In the genomic region with DNA sequence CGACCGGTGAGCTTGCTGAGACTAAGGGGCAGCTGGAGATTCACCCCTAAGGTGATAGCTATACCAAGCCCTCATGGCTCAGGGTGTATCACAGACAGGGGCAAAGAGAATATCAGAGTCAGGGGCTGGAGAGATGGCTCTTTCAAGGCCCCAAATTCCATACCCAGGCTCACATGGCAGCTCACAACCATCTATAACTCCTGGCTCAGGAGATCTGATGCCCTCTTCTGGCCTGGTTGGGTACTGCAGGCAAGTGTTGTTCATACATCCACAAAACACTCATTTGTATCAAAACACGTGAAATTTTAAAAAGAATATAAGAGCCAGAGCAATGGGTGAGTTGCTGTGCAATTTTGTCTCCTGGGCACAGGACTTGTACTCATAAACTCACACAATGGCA, we compare ENCODE assay signal across 8 mouse cellular contexts. TPM values are rescaled to one million over a fixed set of nuclear protein-coding genes. Genes with fewer than 3 reads are reported as not detected.
DNase-seq lines count a peak whose midpoint lies in the region; ATAC-seq and TF ChIP-seq lines count a peak whose summit lies in the region.

No protein-coding gene starts in this region.

- H3K36me3 ChIP-seq in lung, postnatal 0 days (ENCODE audit: insufficient read depth, low read length): no peaks in the 10 kb centered on the region

- peak; percentile 71 for TF ChIP-seq CTCF in lung, postnatal 0 days (IDR thresholded peaks at IDR 0.05)

- no peaks in the 10 kb centered on the region for H3K9me3 ChIP-seq in lung, postnatal 0 days (ENCODE audit: low read length)

- no peak for ATAC-seq in lung, postnatal 0 days

- 82% methylated on average over 3 of the region's 3 CpGs for WGBS in lung, postnatal 0 days

- H3K9ac ChIP-seq in lung, postnatal 0 days (replicated peaks; ENCODE audit: low read depth): no peak overlapping the region

- intact Hi-C loops in gastrocnemius, postnatal 36 days (cut with DNase I): loop anchor here (5.0 kb wide), 1 partner anchor 340 kb away; no protein-coding TSS in a partner anchor

- H3K4me3 ChIP-seq in lung, postnatal 0 days (ENCODE audit: low read depth, low read length): no peak overlapping the region

- no peak for TF ChIP-seq EP300 in lung, postnatal 0 days (IDR thresholded peaks at IDR 0.05)

- no peak overlapping the region for H3K4me2 ChIP-seq in lung, postnatal 0 days (replicated peaks; ENCODE audit: low read depth, low read length)

- H3K4me1 ChIP-seq in lung, postnatal 0 days (ENCODE audit: insufficient read depth, low read depth, low read length): no peaks in the 10 kb centered on the region

- DNase-seq in gastrocnemius, postnatal 10 days: peak; percentile 47
- no peak for DNase-seq in gastrocnemius, postnatal 4 days (ENCODE audit: low spot score in 2 of 2)
- DNase-seq in right cerebral cortex, postnatal 14 days: peak; percentile 53
- DNase-seq in right cerebral cortex, postnatal 36 days (ENCODE audit: low spot score in 2 of 2): no peak
- peak; percentile 52 for DNase-seq in embryo, embryonic 10 days (ENCODE audit: low spot score)
- DNase-seq in lung, postnatal 0 days (ENCODE audit: low spot score): no peak
- DNase-seq in frontal cortex, postnatal 10 days (ENCODE audit: low spot score in 2 of 2): no peak
- no peak for DNase-seq in gastrocnemius, postnatal 36 days

- no peaks in the 10 kb centered on the region for H3K27me3 ChIP-seq in lung, postnatal 0 days (replicated peaks; ENCODE audit: insufficient read depth, low read length)

- no peak overlapping the region for H3K27ac ChIP-seq in lung, postnatal 0 days (ENCODE audit: low read length)

RNA-seq across cellular contexts. Expression of gene Reln, which starts 17.3 kb away (rescaled TPM):
- total RNA-seq in gastrocnemius, postnatal 10 days (2021): 1 to 10 TPM; 7.0 to 7.3 TPM
- 10 to 100 TPM; 11.0 to 13.5 TPM for total RNA-seq in gastrocnemius, postnatal 4 days (2021)
- 2.4 and 2.8 TPM in 2 replicates for polyA plus RNA-seq in lung, postnatal 0 days (2015; fragmentation: Nextera tagmentation; extraction: Ambion mirVana)
- 1 to 10 TPM; 1.6 to 2.0 TPM for total RNA-seq in gastrocnemius, postnatal 36 days (2021)

Comparison
In these comparisons a context has a peak if more than half of its experiments do, and no peak if none do; other contexts are left out.
1. DNase-seq: peak in gastrocnemius, postnatal 10 days (single experiment), right cerebral cortex, postnatal 14 days (single experiment) and embryo, embryonic 10 days (single experiment); none in gastrocnemius, postnatal 4 days (0 of 2), right cerebral cortex, postnatal 36 days (0 of 2), lung, postnatal 0 days (single experiment), frontal cortex, postnatal 10 days (0 of 2) and gastrocnemius, postnatal 36 days (0 of 2).